21 mouse cellular contexts compared by ENCODE assay signal in the genomic region with DNA sequence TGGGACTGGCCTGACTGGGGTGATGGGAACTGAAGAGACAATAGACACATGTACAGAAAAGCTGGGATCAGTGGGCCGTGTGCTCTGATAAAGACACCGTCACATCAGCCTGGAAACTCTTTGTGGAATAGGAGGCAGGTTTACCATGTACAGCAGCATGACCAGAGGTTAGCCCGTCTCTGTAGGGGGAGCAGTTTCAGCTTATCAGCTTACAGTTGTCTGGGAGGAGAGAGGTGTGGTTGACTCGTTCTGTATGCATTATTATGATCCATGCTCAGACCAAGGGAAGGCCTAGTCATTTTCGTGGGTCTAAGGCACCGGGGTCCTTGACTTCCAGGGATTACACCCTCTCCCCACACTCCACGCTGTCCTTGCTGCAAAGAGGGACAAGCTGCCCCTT. TPM values are rescaled to one million over a fixed set of nuclear protein-coding genes. Genes with fewer than 3 reads are reported as not detected.
DNase-seq lines count a peak whose midpoint lies in the region; ATAC-seq and TF ChIP-seq lines count a peak whose summit lies in the region.
"Had no signal": no experiment of that assay in that cellular context is flagged by ENCODE, and none has a peak within 500 bp of the region (broad histone marks: within the 10 kb centered on the region; RNA-seq: fewer than 3 reads in every experiment).

No protein-coding gene starts in this region.

- 0 out of 2 replicates have a peak, but pooled peaks have one; percentile 26 for TF ChIP-seq EP300 in liver, postnatal 0 days (IDR thresholded peaks at IDR 0.05; ENCODE audit: low read depth)

- H3K9ac ChIP-seq in liver, embryonic 13.5 days = peak overlapping the region; percentile 59
- H3K9ac ChIP-seq in liver, postnatal 0 days (replicated peaks) = no peak overlapping the region
- H3K9ac ChIP-seq in neural tube, embryonic 15.5 days (replicated peaks) = no peak overlapping the region
- H3K9ac ChIP-seq: embryonic facial prominence, embryonic 13.5 days; forebrain, embryonic 15.5 days; heart, embryonic 15.5 days; hindbrain, embryonic 13.5 days had no signal

- peaks cover 37% of the 10 kb centered on the region for H3K4me1 ChIP-seq in liver, embryonic 13.5 days (replicated peaks)
- H3K4me1 ChIP-seq in liver, postnatal 0 days (ENCODE audit: insufficient read depth) = peaks cover 3% of the 10 kb centered on the region; the same call in 1 of the 2 replicates
- no peaks in the 10 kb centered on the region for H3K4me1 ChIP-seq in embryonic facial prominence, embryonic 10.5 days
- H3K4me1 ChIP-seq in neural tube, embryonic 15.5 days = no peaks in the 10 kb centered on the region
- H3K4me1 ChIP-seq: embryonic facial prominence, embryonic 13.5 days; heart, embryonic 15.5 days; hindbrain, embryonic 13.5 days had no signal

- 40% methylated on average over 7 of the region's 7 CpGs for WGBS in liver, embryonic 13.5 days (ENCODE audit: insufficient replicate concordance)
- 63% methylated on average over 7 of the region's 7 CpGs for WGBS in liver, postnatal 0 days (ENCODE audit: insufficient replicate concordance)
- WGBS in embryonic facial prominence, embryonic 10.5 days = 88% methylated on average over 7 of the region's 7 CpGs
- WGBS in neural tube, embryonic 15.5 days = 89% methylated on average over 7 of the region's 7 CpGs

- peak overlapping the region; percentile 21; the same call in 1 of the 2 replicates for H3K4me2 ChIP-seq in liver, embryonic 13.5 days
- no peak overlapping the region for H3K4me2 ChIP-seq in liver, postnatal 0 days (ENCODE audit: low read depth, low read length)
- no peak overlapping the region for H3K4me2 ChIP-seq in neural tube, embryonic 15.5 days
- H3K4me2 ChIP-seq: embryonic facial prominence, embryonic 13.5 days; forebrain, embryonic 15.5 days; heart, embryonic 11.5 days; heart, embryonic 15.5 days; hindbrain, embryonic 13.5 days had no signal

- H3K9me3 ChIP-seq in liver, embryonic 13.5 days (replicated peaks) = no peaks in the 10 kb centered on the region; the same call in 1 of the 2 replicates
- H3K9me3 ChIP-seq in liver, postnatal 0 days (ENCODE audit: low read length) = no peaks in the 10 kb centered on the region
- no peaks in the 10 kb centered on the region for H3K9me3 ChIP-seq in embryonic facial prominence, embryonic 10.5 days
- no peaks in the 10 kb centered on the region for H3K9me3 ChIP-seq in neural tube, embryonic 15.5 days (replicated peaks)
- H3K9me3 ChIP-seq: embryonic facial prominence, embryonic 13.5 days; forebrain, embryonic 15.5 days; heart, embryonic 15.5 days; hindbrain, embryonic 13.5 days had no signal

- no peak overlapping the region for H3K4me3 ChIP-seq in liver, embryonic 13.5 days (replicated peaks)
- H3K4me3 ChIP-seq in liver, postnatal 0 days (ENCODE audit: low read depth, low read length) = no peak overlapping the region
- no peak overlapping the region for H3K4me3 ChIP-seq in embryonic facial prominence, embryonic 10.5 days
- no peak overlapping the region for H3K4me3 ChIP-seq in neural tube, embryonic 15.5 days (replicated peaks)
- H3K4me3 ChIP-seq: embryonic facial prominence, embryonic 13.5 days; forebrain, embryonic 15.5 days; heart, adult 2 months; heart, embryonic 15.5 days; hindbrain, embryonic 13.5 days had no signal

- H3K27ac ChIP-seq in liver, embryonic 13.5 days = peak overlapping the region; percentile 76
- H3K27ac ChIP-seq in liver, postnatal 0 days (ENCODE audit: low read depth) = peak overlapping the region; percentile 8; the same call in 1 of the 2 replicates
- no peak overlapping the region for H3K27ac ChIP-seq in embryonic facial prominence, embryonic 10.5 days (replicated peaks)
- no peak overlapping the region for H3K27ac ChIP-seq in neural tube, embryonic 15.5 days (replicated peaks)
- H3K27ac ChIP-seq: embryonic facial prominence, embryonic 13.5 days; forebrain, embryonic 15.5 days; heart, adult 2 months; heart, embryonic 15.5 days; hindbrain, embryonic 13.5 days; hindbrain, postnatal 0 days had no signal

- H3K27me3 ChIP-seq in liver, embryonic 13.5 days = no peaks in the 10 kb centered on the region
- H3K27me3 ChIP-seq in liver, postnatal 0 days (ENCODE audit: insufficient read depth, low read length) = no peaks in the 10 kb centered on the region
- H3K27me3 ChIP-seq in embryonic facial prominence, embryonic 10.5 days (replicated peaks; ENCODE audit: low read depth, poor library complexity, severe bottlenecking) = no peaks in the 10 kb centered on the region
- H3K27me3 ChIP-seq in neural tube, embryonic 15.5 days (replicated peaks) = no peaks in the 10 kb centered on the region
- H3K27me3 ChIP-seq: embryonic facial prominence, embryonic 13.5 days; forebrain, embryonic 15.5 days; heart, embryonic 15.5 days; hindbrain, embryonic 13.5 days had no signal

- H3K36me3 ChIP-seq in liver, embryonic 13.5 days = peaks cover 73% of the 10 kb centered on the region
- peaks cover 69% of the 10 kb centered on the region for H3K36me3 ChIP-seq in liver, postnatal 0 days (replicated peaks; ENCODE audit: insufficient read depth, low read length)
- peaks cover 96% of the 10 kb centered on the region for H3K36me3 ChIP-seq in embryonic facial prominence, embryonic 10.5 days (replicated peaks)
- H3K36me3 ChIP-seq in neural tube, embryonic 15.5 days = peaks cover 90% of the 10 kb centered on the region

- ATAC-seq in erythroid progenitor cell, adult 5-6 weeks (replicated peaks; ENCODE audit: low FRiP score, poor library complexity, severe bottlenecking) = peak; percentile 78
- ATAC-seq in liver, embryonic 13.5 days (ENCODE audit: low read depth) = peak; percentile 88
- peak; percentile 43; the same call in 1 of the 2 replicates for ATAC-seq in liver, postnatal 0 days
- no peak for ATAC-seq in neural tube, embryonic 15.5 days (ENCODE audit: low FRiP score)
- ATAC-seq: forebrain, embryonic 15.5 days; hindbrain, postnatal 0 days had no signal

- TF ChIP-seq CTCF in liver, postnatal 0 days (IDR thresholded peaks at IDR 0.05; ENCODE audit: low read depth) = peak; percentile 42

- DNase-seq in liver, embryonic 13.5 days = no peak
- no peak for DNase-seq in liver, postnatal 0 days
- no peak for DNase-seq in adrenal gland, postnatal 10 days
- no peak for DNase-seq in right cerebral cortex, adult 18-20 months
- DNase-seq in embryonic facial prominence, embryonic 10.5 days (ENCODE audit: low spot score) = no peak
- DNase-seq: adrenal gland, adult 2 months; adrenal gland, postnatal 36 days; cerebellum, adult 11 months; cerebellum, adult 9-10 months; cerebellum, postnatal 25 days; gastrocnemius, postnatal 10 days; heart, adult 2 months; heart, postnatal 14 days had no signal

RNA-seq across cellular contexts. Expression of a gene that starts 11.6 kb away (rescaled TPM):
- total RNA-seq in erythroid progenitor cell, adult 5-6 weeks (2015; ENCODE audit: low replicate concordance) = 21.3 and 61.6 TPM in 2 replicates
- 42.4 and 42.9 TPM in 2 replicates for total RNA-seq in erythroid progenitor cell, adult 5-6 weeks (2017; ENCODE audit: low replicate concordance)
- polyA plus RNA-seq in liver, embryonic 13.5 days (2015; fragmentation: Nextera tagmentation; extraction: Ambion mirVana) = 37.6 and 43.6 TPM in 2 replicates
- polyA plus RNA-seq in liver, postnatal 0 days (2015; fragmentation: Nextera tagmentation; extraction: Ambion mirVana) = 19.3 and 20.5 TPM in 2 replicates
- 10 to 100 TPM; 54.0 to 61.7 TPM for total RNA-seq in adrenal gland, postnatal 10 days (2021)
- 69.1 and 70.0 TPM in 2 replicates for polyA plus RNA-seq in embryonic facial prominence, embryonic 10.5 days (2016; fragmentation: Nextera tagmentation; extraction: Ambion mirVana)
- polyA plus RNA-seq in neural tube, embryonic 15.5 days (2015; fragmentation: Nextera tagmentation; extraction: Ambion mirVana) = 83.2 and 91.9 TPM in 2 replicates

RNA-seq across cellular contexts. Expression of a gene that starts 39.3 kb away (rescaled TPM):
- total RNA-seq in erythroid progenitor cell, adult 5-6 weeks (2015; ENCODE audit: low replicate concordance) = 95.9 and 114 TPM in 2 replicates
- 103 and 138 TPM in 2 replicates for total RNA-seq in erythroid progenitor cell, adult 5-6 weeks (2017; ENCODE audit: low replicate concordance)
- 8.5 and 10.9 TPM in 2 replicates for polyA plus RNA-seq in liver, embryonic 13.5 days (2015; fragmentation: Nextera tagmentation; extraction: Ambion mirVana)
- 2.7 and 3.5 TPM in 2 replicates for polyA plus RNA-seq in liver, postnatal 0 days (2015; fragmentation: Nextera tagmentation; extraction: Ambion mirVana)
- total RNA-seq in adrenal gland, postnatal 10 days (2021) = 10 to 100 TPM in 1 of 2 experiments, 1 to 10 TPM in 1; 7.4 to 10.1 TPM
- 34.3 and 37.2 TPM in 2 replicates for polyA plus RNA-seq in embryonic facial prominence, embryonic 10.5 days (2016; fragmentation: Nextera tagmentation; extraction: Ambion mirVana)
- polyA plus RNA-seq in neural tube, embryonic 15.5 days (2015; fragmentation: Nextera tagmentation; extraction: Ambion mirVana) = 24.4 and 29.3 TPM in 2 replicates

RNA-seq across cellular contexts. Expression of a gene that starts 46.0 kb away (rescaled TPM):
- 39.4 and 50.5 TPM in 2 replicates for total RNA-seq in erythroid progenitor cell, adult 5-6 weeks (2015; ENCODE audit: low replicate concordance)
- total RNA-seq in erythroid progenitor cell, adult 5-6 weeks (2017; ENCODE audit: low replicate concordance) = 39.7 and 47.5 TPM in 2 replicates
- 46.3 and 47.0 TPM in 2 replicates for polyA plus RNA-seq in liver, embryonic 13.5 days (2015; fragmentation: Nextera tagmentation; extraction: Ambion mirVana)
- 40.1 and 43.1 TPM in 2 replicates for polyA plus RNA-seq in liver, postnatal 0 days (2015; fragmentation: Nextera tagmentation; extraction: Ambion mirVana)
- 10 to 100 TPM; 90.1 to 93.8 TPM for total RNA-seq in adrenal gland, postnatal 10 days (2021)
- polyA plus RNA-seq in embryonic facial prominence, embryonic 10.5 days (2016; fragmentation: Nextera tagmentation; extraction: Ambion mirVana) = 65.1 and 68.7 TPM in 2 replicates
- polyA plus RNA-seq in neural tube, embryonic 15.5 days (2015; fragmentation: Nextera tagmentation; extraction: Ambion mirVana) = 210 and 240 TPM in 2 replicates

Comparison
In these comparisons a context has a peak if more than half of its experiments do, and no peak if none do; other contexts are left out.
1. H3K27ac ChIP-seq: peak in liver, embryonic 13.5 days (single experiment) and liver, postnatal 0 days (single experiment); none in embryonic facial prominence, embryonic 10.5 days (single experiment) and neural tube, embryonic 15.5 days (single experiment).